ENCODE assay signal across 17 mouse cellular contexts in the genomic region with DNA sequence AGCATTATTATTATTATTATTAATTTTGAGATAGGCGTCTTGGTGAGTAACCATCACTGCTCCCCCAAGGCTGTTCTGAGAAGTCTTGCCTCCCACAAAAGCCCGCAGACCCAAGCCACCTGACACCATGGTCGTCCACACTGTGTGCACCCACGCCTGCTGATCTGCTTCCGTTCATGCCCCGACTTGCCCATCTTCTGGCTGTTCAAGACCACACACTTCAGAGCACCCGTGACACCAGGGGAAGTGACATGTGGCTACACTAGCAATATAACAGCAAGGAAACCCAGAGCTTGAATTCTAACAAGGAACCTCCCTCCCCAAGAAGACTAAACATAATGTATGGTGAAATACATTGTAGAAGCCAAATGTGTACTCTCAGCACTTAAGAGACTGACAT.
"Had no signal": no experiment of that assay in that cellular context is flagged by ENCODE, and none has a peak within 500 bp of the region (broad histone marks: within the 10 kb centered on the region; RNA-seq: fewer than 3 reads in every experiment).

No protein-coding gene starts in this region.

- H3K4me1 ChIP-seq: midbrain, embryonic 12.5 days; neural tube, embryonic 12.5 days had no signal

- H3K27me3 ChIP-seq: lung, embryonic 15.5 days; megakaryocyte, embryonic 14.5 days; neural tube, embryonic 12.5 days; stomach, embryonic 15.5 days had no signal

- H3K4me3 ChIP-seq: lung, embryonic 15.5 days; megakaryocyte, embryonic 14.5 days; midbrain, embryonic 12.5 days; neural tube, embryonic 12.5 days; stomach, embryonic 15.5 days had no signal

- H3K4me2 ChIP-seq: lung, embryonic 15.5 days; midbrain, embryonic 12.5 days; neural tube, embryonic 12.5 days; stomach, embryonic 15.5 days had no signal

- H3K9me3 ChIP-seq: lung, embryonic 15.5 days; midbrain, embryonic 12.5 days; neural tube, embryonic 12.5 days; stomach, embryonic 15.5 days had no signal

- H3K9ac ChIP-seq: liver, postnatal 0 days; lung, embryonic 15.5 days; midbrain, embryonic 12.5 days; neural tube, embryonic 12.5 days; stomach, embryonic 15.5 days had no signal

- ATAC-seq: liver, postnatal 0 days; lung, postnatal 0 days had no signal

- H3K36me3 ChIP-seq: lung, embryonic 15.5 days; midbrain, embryonic 12.5 days; neural tube, embryonic 12.5 days; stomach, embryonic 15.5 days had no signal

- H3K27ac ChIP-seq: lung, embryonic 15.5 days; macrophage; midbrain, embryonic 12.5 days; neural tube, embryonic 12.5 days; stomach, embryonic 15.5 days; stomach, postnatal 0 days had no signal

- DNase-seq: liver, postnatal 0 days; lung, adult 2 months; lung, postnatal 14 days; lung, postnatal 36 days; midbrain, embryonic 14.5 days; right cerebral cortex, postnatal 14 days; thymus, adult 2 months; thymus, postnatal 25 days; thymus, postnatal 4 days had no signal
